14 mouse cellular contexts compared by ENCODE assay signal in the genomic region with DNA sequence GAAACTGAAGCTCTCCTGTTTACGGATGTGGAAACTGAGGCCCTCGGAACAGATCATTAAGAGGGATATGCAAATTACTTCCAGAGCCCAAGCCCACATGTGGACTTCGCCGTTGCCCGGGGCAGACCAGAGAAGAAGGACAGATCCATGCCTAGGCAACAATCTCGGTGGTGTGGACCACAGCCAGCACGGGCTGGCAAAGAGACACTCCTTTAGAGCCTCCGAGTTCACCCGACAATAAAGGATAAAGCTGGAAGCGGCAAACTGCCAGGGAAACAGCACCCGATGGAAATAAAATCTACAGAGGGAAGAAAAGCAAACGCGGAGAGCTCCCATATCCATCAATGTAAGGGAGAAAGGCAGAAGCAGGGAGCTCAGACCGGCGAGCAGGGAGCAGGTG.
DNase-seq lines count a peak whose midpoint lies in the region; ATAC-seq and TF ChIP-seq lines count a peak whose summit lies in the region.
"Had no signal": no experiment of that assay in that cellular context is flagged by ENCODE, and none has a peak within 500 bp of the region (broad histone marks: within the 10 kb centered on the region; RNA-seq: fewer than 3 reads in every experiment).

No protein-coding gene starts in this region.

- H3K9ac ChIP-seq in kidney, embryonic 15.5 days, result no peak overlapping the region
- H3K9ac ChIP-seq: heart, embryonic 15.5 days; lung, embryonic 14.5 days had no signal

- H3K4me3 ChIP-seq in left cerebral cortex, adult 2 months, result no peak overlapping the region
- no peak overlapping the region for H3K4me3 ChIP-seq in kidney, embryonic 15.5 days (replicated peaks)
- H3K4me3 ChIP-seq: heart, embryonic 15.5 days had no signal

- TF ChIP-seq CTCF in left cerebral cortex, adult 2 months (IDR thresholded peaks at IDR 0.05), result no peak
- TF ChIP-seq CTCF in brain, embryonic 14.5 days (IDR thresholded peaks at IDR 0.05; ENCODE audit: borderline replicate concordance, extremely low read depth, insufficient read depth, insufficient read length), result no peak

- H3K36me3 ChIP-seq in kidney, embryonic 15.5 days, result peaks cover 24% of the 10 kb centered on the region
- H3K36me3 ChIP-seq: heart, embryonic 15.5 days had no signal

- H3K9me3 ChIP-seq in kidney, embryonic 15.5 days (replicated peaks), result no peaks in the 10 kb centered on the region
- H3K9me3 ChIP-seq: heart, embryonic 15.5 days had no signal

- peak; percentile 73 for DNase-seq in cerebellum, adult 11 months
- no peak for DNase-seq in left cerebral cortex, adult 2 months (ENCODE audit: extremely low spot score in 1 of 2, low spot score in 2 of 2)
- no peak for DNase-seq in left cerebral cortex, adult 8-10 months (ENCODE audit: low spot score in 2 of 2)
- peak; percentile 74 for DNase-seq in brain, embryonic 14.5 days (ENCODE audit: low read depth)
- DNase-seq in cerebellum, postnatal 25 days, result peak; percentile 77 to 87
- DNase-seq in gastrocnemius, postnatal 14 days, result no peak
- DNase-seq: lung, embryonic 14.5 days; thymus, postnatal 36 days had no signal

- H3K27ac ChIP-seq in left cerebral cortex, adult 2 months, result peak overlapping the region; percentile 30; the same call in 1 of the 2 replicates
- H3K27ac ChIP-seq in kidney, embryonic 15.5 days, result no peak overlapping the region
- H3K27ac ChIP-seq: heart, embryonic 15.5 days had no signal

- H3K4me2 ChIP-seq in kidney, embryonic 15.5 days, result no peak overlapping the region
- H3K4me2 ChIP-seq: heart, embryonic 15.5 days; liver, embryonic 11.5 days; lung, embryonic 14.5 days had no signal

- no peak for TF ChIP-seq POLR2A in brain, embryonic 14.5 days (IDR thresholded peaks at IDR 0.05; ENCODE audit: borderline replicate concordance, extremely low read depth, insufficient read depth, insufficient read length, poor library complexity, severe bottlenecking)

- ATAC-seq in cerebellum, adult (ENCODE audit: insufficient number of reproducible peaks, low FRiP score, low TSS enrichment), result no peak; the same call in 1 of the 2 replicates
- ATAC-seq in kidney, embryonic 15.5 days (replicated peaks; ENCODE audit: low FRiP score), result no peak
- ATAC-seq: activated CD4-positive, CD25-positive, alpha-beta regulatory T cell, adult 4 months; inflammation-experienced regulatory T-cells, adult 6 months had no signal

- intact Hi-C loops in left cerebral cortex, adult 2 months (cut with DNase I), result no loop called here
- intact Hi-C loops in gastrocnemius, postnatal 14 days (cut with DNase I; ENCODE audit: low total_unique reads), result no loop called here

- 85% methylated on average over 15 of the region's 15 CpGs for WGBS in kidney, embryonic 15.5 days

- H3K4me1 ChIP-seq in kidney, embryonic 15.5 days, result peaks cover 18% of the 10 kb centered on the region

- H3K27me3 ChIP-seq in kidney, embryonic 15.5 days, result no peaks in the 10 kb centered on the region

Comparison
In these comparisons a context has a peak if more than half of its experiments do, and no peak if none do; other contexts are left out.
1. DNase-seq: peak in cerebellum, adult 11 months (single experiment), brain, embryonic 14.5 days (single experiment) and cerebellum, postnatal 25 days (2 of 2); none in left cerebral cortex, adult 2 months (0 of 2), left cerebral cortex, adult 8-10 months (0 of 2) and gastrocnemius, postnatal 14 days (single experiment).